Mouse (Mus musculus) spleen, adult 2 months (tissue): ENCODE results near the gene Saysd1.

ENCODE experiments used
- CTCF ChIP-seq: fragments of 200-500 bp; IDR thresholded peaks from 2 replicates; pipeline ENCODE4 v1.5.1; 2011; ENCODE audit warnings: mild to moderate bottlenecking, inconsistent platforms; ENCODE audit not compliant: insufficient read depth, insufficient read length, insufficient replicate concordance; ENCODE audit errors: extremely low read depth
- POLR2A ChIP-seq: fragments of 200-500 bp; IDR thresholded peaks from 2 replicates; pipeline ENCODE4 v1.6.1; 2011; ENCODE audit warnings: low read depth, low read length, inconsistent platforms

DNA sequence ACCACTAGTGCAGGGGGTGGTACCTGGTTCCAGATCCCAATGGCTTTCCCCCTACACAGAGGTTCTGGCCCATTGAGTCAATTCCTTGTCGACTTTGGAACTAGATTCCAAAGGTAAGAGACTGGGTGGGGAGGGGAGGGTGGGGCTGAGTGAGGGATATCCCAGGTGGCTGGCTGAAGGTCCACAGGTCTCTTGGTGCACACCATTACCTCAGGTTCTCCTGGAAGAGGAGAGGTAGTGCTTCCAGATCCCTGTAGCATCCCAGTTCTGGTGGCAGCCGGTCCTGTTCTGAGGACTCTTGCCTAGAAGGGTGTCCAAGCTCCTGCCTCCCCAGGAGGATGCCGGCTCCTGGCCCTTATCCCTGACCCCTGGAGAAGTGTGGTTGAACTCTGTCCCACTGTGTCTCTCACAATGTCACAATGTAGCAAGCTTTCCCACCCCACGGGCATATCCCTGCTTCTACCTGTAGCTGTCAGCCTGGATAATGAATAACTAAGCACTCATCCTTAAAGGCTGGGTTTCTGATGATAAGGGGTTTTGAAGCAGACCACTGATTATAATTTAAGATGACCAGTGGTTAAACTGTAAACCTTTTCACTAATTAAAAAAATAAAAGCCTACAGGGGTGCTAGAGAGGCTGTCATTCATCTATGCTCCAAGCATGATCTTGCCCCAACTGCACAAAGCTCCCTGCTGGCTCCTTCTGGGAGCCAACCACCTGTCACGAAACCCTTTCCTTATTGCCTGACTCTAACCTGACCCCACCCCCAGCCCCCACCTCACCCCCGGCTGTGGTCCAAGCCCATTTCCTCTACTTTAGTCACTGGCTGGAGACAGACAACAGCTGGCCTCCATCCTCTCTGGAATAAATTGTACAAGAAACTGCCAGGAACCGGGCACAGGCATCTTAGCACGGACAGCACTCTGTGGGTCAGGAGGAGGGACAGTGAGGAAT lies 20.7 kb upstream of the Saysd1 start:
- no peak for TF ChIP-seq POLR2A
- TF ChIP-seq CTCF, result no peak
